8 mouse cellular contexts compared by ENCODE assay signal in the genomic region with DNA sequence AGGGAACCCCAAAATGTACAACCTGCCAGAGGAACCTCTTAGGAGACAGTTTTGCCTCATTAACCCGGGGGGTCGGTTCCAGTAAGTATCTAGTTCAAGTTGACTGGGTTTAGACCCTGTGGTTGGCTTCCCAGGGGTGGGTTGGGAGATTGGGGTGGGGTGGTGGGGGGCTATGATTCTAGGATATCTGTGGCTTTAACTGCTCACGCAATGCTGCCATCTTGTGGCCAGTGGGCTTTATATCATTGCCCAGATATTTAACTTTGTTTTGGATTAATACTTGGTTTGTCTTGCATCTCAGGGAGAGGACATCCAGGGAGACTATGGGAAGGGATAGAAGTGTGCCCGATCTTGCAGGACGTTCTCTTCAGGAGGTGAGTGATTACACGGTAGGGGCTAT. TPM values are rescaled to one million over a fixed set of nuclear protein-coding genes. Genes with fewer than 3 reads are reported as not detected.
DNase-seq lines count a peak whose midpoint lies in the region; ATAC-seq and TF ChIP-seq lines count a peak whose summit lies in the region.

No protein-coding gene starts in this region.

- no peak overlapping the region for H3K4me3 ChIP-seq in heart, postnatal 0 days (ENCODE audit: low read depth, low read length)
- H3K4me3 ChIP-seq in midbrain, embryonic 11.5 days (ENCODE audit: low read depth, low read length), result no peak overlapping the region
- no peak overlapping the region for H3K4me3 ChIP-seq in midbrain, embryonic 13.5 days (replicated peaks)
- H3K4me3 ChIP-seq in limb, embryonic 11.5 days (ENCODE audit: low read depth, low read length), result no peak overlapping the region

- WGBS in heart, postnatal 0 days, result 51% methylated on average over 6 of the region's 6 CpGs
- 69% methylated on average over 6 of the region's 6 CpGs for WGBS in midbrain, embryonic 11.5 days
- 73% methylated on average over 6 of the region's 6 CpGs for WGBS in midbrain, embryonic 13.5 days
- WGBS in limb, embryonic 11.5 days, result 74% methylated on average over 6 of the region's 6 CpGs

- peak; percentile 54 for TF ChIP-seq CTCF in heart, postnatal 0 days (IDR thresholded peaks at IDR 0.05; ENCODE audit: low read depth)

- no peak for ATAC-seq in heart, postnatal 0 days (ENCODE audit: insufficient read depth, low read depth)
- ATAC-seq in midbrain, embryonic 11.5 days (ENCODE audit: low FRiP score), result no peak
- ATAC-seq in midbrain, embryonic 13.5 days, result no peak
- no peak for ATAC-seq in limb, embryonic 11.5 days (ENCODE audit: insufficient number of reproducible peaks, low FRiP score, low TSS enrichment, low read depth)
- no peak for ATAC-seq in erythroid progenitor cell, adult 5-6 weeks (replicated peaks; ENCODE audit: low FRiP score, poor library complexity, severe bottlenecking)

- H3K36me3 ChIP-seq in heart, postnatal 0 days (replicated peaks; ENCODE audit: control insufficient read depth, insufficient read depth, low read length), result peaks cover 62% of the 10 kb centered on the region
- H3K36me3 ChIP-seq in midbrain, embryonic 11.5 days (ENCODE audit: control insufficient read depth, insufficient read depth, low read length), result peaks cover 18% of the 10 kb centered on the region
- H3K36me3 ChIP-seq in midbrain, embryonic 13.5 days, result peaks cover 70% of the 10 kb centered on the region
- peaks cover 14% of the 10 kb centered on the region for H3K36me3 ChIP-seq in limb, embryonic 11.5 days (ENCODE audit: control insufficient read depth, insufficient read depth, low read length)

- DNase-seq in heart, postnatal 0 days (ENCODE audit: low spot score), result no peak
- DNase-seq in heart, adult 11 months, result no peak
- DNase-seq in midbrain, embryonic 11.5 days (ENCODE audit: low spot score, missing footprints), result peak; percentile 90
- DNase-seq in T-cell, adult 2 months (ENCODE audit: low spot score), result peak; percentile 9
- peak; percentile 53 for DNase-seq in limb, embryonic 11.5 days (ENCODE audit: low spot score)
- no peak for DNase-seq in left cerebral cortex, adult 8-10 months (ENCODE audit: low spot score in 2 of 2)

- no peaks in the 10 kb centered on the region for H3K27me3 ChIP-seq in heart, postnatal 0 days (ENCODE audit: control insufficient read depth, insufficient read depth, low read length)
- H3K27me3 ChIP-seq in midbrain, embryonic 11.5 days (ENCODE audit: control insufficient read depth, insufficient read depth, low read length), result no peaks in the 10 kb centered on the region
- H3K27me3 ChIP-seq in midbrain, embryonic 13.5 days, result no peaks in the 10 kb centered on the region
- no peaks in the 10 kb centered on the region for H3K27me3 ChIP-seq in limb, embryonic 11.5 days (ENCODE audit: control insufficient read depth, insufficient read depth, low read length)

- H3K4me2 ChIP-seq in heart, postnatal 0 days (ENCODE audit: low read depth, low read length), result no peak overlapping the region
- H3K4me2 ChIP-seq in midbrain, embryonic 11.5 days, result no peak overlapping the region
- no peak overlapping the region for H3K4me2 ChIP-seq in midbrain, embryonic 13.5 days (replicated peaks)
- H3K4me2 ChIP-seq in limb, embryonic 11.5 days (ENCODE audit: low read depth, severe bottlenecking), result no peak overlapping the region

- H3K4me1 ChIP-seq in heart, postnatal 0 days (ENCODE audit: control insufficient read depth, insufficient read depth), result no peaks in the 10 kb centered on the region
- no peaks in the 10 kb centered on the region for H3K4me1 ChIP-seq in midbrain, embryonic 11.5 days (ENCODE audit: control insufficient read depth, insufficient read depth, low read length)
- no peaks in the 10 kb centered on the region for H3K4me1 ChIP-seq in midbrain, embryonic 13.5 days (replicated peaks)
- H3K4me1 ChIP-seq in limb, embryonic 11.5 days (ENCODE audit: control insufficient read depth, insufficient read depth, low read length), result no peaks in the 10 kb centered on the region

- H3K9ac ChIP-seq in heart, postnatal 0 days (replicated peaks; ENCODE audit: low read depth, low read length), result no peak overlapping the region
- no peak overlapping the region for H3K9ac ChIP-seq in midbrain, embryonic 11.5 days (ENCODE audit: low read length)
- no peak overlapping the region for H3K9ac ChIP-seq in midbrain, embryonic 13.5 days (replicated peaks)
- no peak overlapping the region for H3K9ac ChIP-seq in limb, embryonic 11.5 days (ENCODE audit: low read length)

- H3K27ac ChIP-seq in heart, postnatal 0 days (ENCODE audit: low read depth), result no peak overlapping the region
- no peak overlapping the region for H3K27ac ChIP-seq in midbrain, embryonic 11.5 days (ENCODE audit: low read depth, low read length)
- no peak overlapping the region for H3K27ac ChIP-seq in midbrain, embryonic 13.5 days
- H3K27ac ChIP-seq in limb, embryonic 11.5 days (replicated peaks; ENCODE audit: low read depth, low read length), result no peak overlapping the region

- TF ChIP-seq EP300 in heart, postnatal 0 days (IDR thresholded peaks at IDR 0.05; ENCODE audit: low read depth), result no peak

- H3K9me3 ChIP-seq in heart, postnatal 0 days (replicated peaks; ENCODE audit: control insufficient read depth, low read length), result no peaks in the 10 kb centered on the region
- no peaks in the 10 kb centered on the region for H3K9me3 ChIP-seq in midbrain, embryonic 11.5 days (ENCODE audit: control insufficient read depth, low read length)
- H3K9me3 ChIP-seq in midbrain, embryonic 13.5 days, result no peaks in the 10 kb centered on the region
- H3K9me3 ChIP-seq in limb, embryonic 11.5 days (ENCODE audit: control insufficient read depth, low read length), result no peaks in the 10 kb centered on the region

RNA-seq across cellular contexts. Expression of gene Pdcd5, which starts 11.1 kb away (rescaled TPM):
- total RNA-seq in heart, postnatal 0 days (2014; rRNA removed; ENCODE audit: low replicate concordance), result 24.5 and 45.6 TPM in 2 replicates
- 278 TPM in 2 replicates for polyA plus RNA-seq in heart, postnatal 0 days (2015; fragmentation: Nextera tagmentation; extraction: Ambion mirVana)
- 307 and 310 TPM in 2 replicates for polyA plus RNA-seq in midbrain, embryonic 11.5 days (2014; fragmentation: Nextera tagmentation; extraction: Ambion mirVana)
- 232 and 248 TPM in 2 replicates for polyA plus RNA-seq in midbrain, embryonic 13.5 days (2015; fragmentation: Nextera tagmentation; extraction: Ambion mirVana)
- polyA plus RNA-seq in limb, embryonic 11.5 days (2014; fragmentation: Nextera tagmentation; extraction: Ambion mirVana), result 306 and 319 TPM in 2 replicates
- 75.3 and 96.4 TPM in 2 replicates for total RNA-seq in erythroid progenitor cell, adult 5-6 weeks (2015; ENCODE audit: low replicate concordance)
- total RNA-seq in erythroid progenitor cell, adult 5-6 weeks (2017; ENCODE audit: low replicate concordance), result 31.2 TPM in 1 of 2 replicates, not detected in the other
- 10 to 100 TPM; 50.1 to 63.9 (median 55.4) TPM for total RNA-seq in left cerebral cortex, adult 8-10 months (2022)

RNA-seq across cellular contexts. Expression of gene Ankrd27, which starts 50.2 kb away (rescaled TPM):
- total RNA-seq in heart, postnatal 0 days (2014; rRNA removed; ENCODE audit: low replicate concordance), result 9.5 and 19.3 TPM in 2 replicates
- polyA plus RNA-seq in heart, postnatal 0 days (2015; fragmentation: Nextera tagmentation; extraction: Ambion mirVana), result 8.9 and 9.6 TPM in 2 replicates
- polyA plus RNA-seq in midbrain, embryonic 11.5 days (2014; fragmentation: Nextera tagmentation; extraction: Ambion mirVana), result 27.0 and 31.0 TPM in 2 replicates
- 18.7 and 19.3 TPM in 2 replicates for polyA plus RNA-seq in midbrain, embryonic 13.5 days (2015; fragmentation: Nextera tagmentation; extraction: Ambion mirVana)
- polyA plus RNA-seq in limb, embryonic 11.5 days (2014; fragmentation: Nextera tagmentation; extraction: Ambion mirVana), result 35.6 and 35.9 TPM in 2 replicates
- total RNA-seq in erythroid progenitor cell, adult 5-6 weeks (2015; ENCODE audit: low replicate concordance), result 38.6 and 41.1 TPM in 2 replicates
- total RNA-seq in erythroid progenitor cell, adult 5-6 weeks (2017; ENCODE audit: low replicate concordance), result 9.5 and 13.2 TPM in 2 replicates
- 10 to 100 TPM; 34.4 to 40.6 (median 39.1) TPM for total RNA-seq in left cerebral cortex, adult 8-10 months (2022)

RNA-seq across cellular contexts. Expression of gene Rgs9bp, which starts 50.8 kb away (rescaled TPM):
- under 0.01 TPM in 1 of 2 replicates, not detected in the other for total RNA-seq in heart, postnatal 0 days (2014; rRNA removed; ENCODE audit: low replicate concordance)
- polyA plus RNA-seq in heart, postnatal 0 days (2015; fragmentation: Nextera tagmentation; extraction: Ambion mirVana), result 0.04 and 0.07 TPM in 2 replicates
- 0.11 and 0.45 TPM in 2 replicates for polyA plus RNA-seq in midbrain, embryonic 11.5 days (2014; fragmentation: Nextera tagmentation; extraction: Ambion mirVana)
- 0.05 and 0.13 TPM in 2 replicates for polyA plus RNA-seq in midbrain, embryonic 13.5 days (2015; fragmentation: Nextera tagmentation; extraction: Ambion mirVana)
- 0.20 and 0.40 TPM in 2 replicates for polyA plus RNA-seq in limb, embryonic 11.5 days (2014; fragmentation: Nextera tagmentation; extraction: Ambion mirVana)
- 0.36 TPM in 1 of 2 replicates, not detected in the other for total RNA-seq in erythroid progenitor cell, adult 5-6 weeks (2015; ENCODE audit: low replicate concordance)
- total RNA-seq in erythroid progenitor cell, adult 5-6 weeks (2017; ENCODE audit: low replicate concordance), result 0.38 TPM in 1 of 2 replicates, not detected in the other
- total RNA-seq in left cerebral cortex, adult 8-10 months (2022), result under 1 TPM; 0.34 to 0.53 (median 0.36) TPM

Comparison
In these comparisons a context has a peak if more than half of its experiments do, and no peak if none do; other contexts are left out.
1. DNase-seq: peak in midbrain, embryonic 11.5 days (single experiment), T-cell, adult 2 months (single experiment) and limb, embryonic 11.5 days (single experiment); none in heart, postnatal 0 days (single experiment), heart, adult 11 months (single experiment) and left cerebral cortex, adult 8-10 months (0 of 2).